Mouse (Mus musculus) G1E (cell line): Measurements from ENCODE around the gene Cirbp.

Experiments
- CTCF ChIP-seq: IDR thresholded peaks from 2 replicates; pipeline ENCODE4 v1.5.1; 2012; ENCODE audit warnings: low read depth, low read length, inconsistent platforms, mixed read lengths
- GATA1 ChIP-seq: IDR thresholded peaks from 2 replicates; pipeline ENCODE4 v1.6.1; 2012; ENCODE audit warnings: borderline replicate concordance, low read length, inconsistent platforms, mixed read lengths
- TAL1 ChIP-seq: conservative IDR thresholded peaks from 2 replicates; pipeline ENCODE4 v1.6.1; 2012; ENCODE audit warnings: low read depth, low read length, inconsistent platforms, mixed read lengths

DNA sequence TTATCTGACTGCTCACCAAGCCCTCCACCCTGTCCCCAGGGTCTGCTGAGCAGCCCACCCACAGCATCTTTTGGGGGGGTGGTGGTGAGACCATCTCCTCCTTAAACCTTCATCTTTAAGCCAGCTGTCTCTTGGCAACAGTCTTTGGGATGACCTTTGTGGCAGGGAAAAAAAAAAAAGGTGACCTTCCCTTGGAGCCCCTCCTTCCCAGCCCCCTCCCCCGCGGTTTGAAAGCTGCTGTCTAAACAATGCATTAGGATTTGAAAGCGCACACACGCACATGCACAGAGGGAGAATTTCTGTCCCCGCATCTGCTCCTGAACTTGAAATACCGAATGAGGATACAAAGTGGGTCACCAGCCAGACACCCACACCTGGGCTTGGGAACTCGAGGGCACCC, 38.3 kb downstream of the Cirbp start:
- TF ChIP-seq CTCF (no peak), GATA1 (no peak), TAL1 (no peak)
